Mouse (Mus musculus) kidney, adult 18-20 months (tissue): Measurements from ENCODE around the gene Aspscr1.

Source experiments
- DNase-seq: peaks from one replicate; pipeline ENCODE4 v3.0.0; 2021

Gene Aspscr1

GRCm38 (mm10) chr11:120672687-120673593 lies at the start of gene Aspscr1:
Aspscr1 (plus strand) TSS chr11:120672973.
- peak; percentile 98 for DNase-seq

DNA sequence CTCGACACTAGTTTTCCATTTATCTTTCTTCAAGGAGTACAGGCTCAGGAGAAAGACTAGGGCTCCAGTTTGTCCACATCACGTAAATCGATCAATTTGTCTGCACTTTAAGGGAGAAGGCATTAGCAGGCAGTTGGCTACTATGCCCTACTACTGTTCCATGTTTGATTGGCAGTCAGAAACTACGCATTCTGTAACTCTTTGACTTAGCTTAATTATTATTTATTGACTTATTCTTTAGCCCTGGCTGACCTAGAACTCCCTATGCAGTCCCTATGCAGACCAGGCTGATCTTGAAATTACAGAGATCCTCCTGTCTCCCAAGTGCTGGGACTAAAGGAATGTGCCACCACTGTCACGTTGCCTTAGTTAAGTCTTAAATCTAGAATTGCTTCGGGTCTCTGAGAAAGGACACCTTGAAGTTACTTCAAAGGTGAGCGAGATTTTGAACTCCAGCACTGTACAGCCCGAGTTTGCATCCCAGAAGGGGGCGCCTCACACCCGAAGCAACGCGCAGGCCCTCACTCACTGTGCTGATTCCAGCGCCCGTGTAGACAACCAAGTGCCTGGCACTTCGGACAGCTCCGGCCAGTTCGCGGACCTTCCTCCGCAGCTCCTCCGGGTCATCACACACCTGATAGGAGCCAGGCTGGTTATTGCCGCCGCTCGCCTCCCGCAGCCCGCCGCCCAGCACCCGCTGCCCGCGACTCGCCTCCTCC lies 48.7 kb upstream of the Aspscr1 start:
- peak; percentile 79 for DNase-seq

GRCm38 (mm10) chr11:120624680-120625111 lies 48.1 kb upstream of the Aspscr1 start:
- peak; percentile 88 for DNase-seq

- no peak for DNase-seq
Observed at GRCm38 (mm10) chr11:120625152-120625775, 47.5 kb upstream of the Aspscr1 start, which contains the start of gene Sirt7. Sirt7 (minus strand) TSS chr11:120625240.

- DNase-seq, result no peak
Observed at GRCm38 (mm10) chr11:120626785-120627467, 45.8 kb upstream of the Aspscr1 start.

DNA sequence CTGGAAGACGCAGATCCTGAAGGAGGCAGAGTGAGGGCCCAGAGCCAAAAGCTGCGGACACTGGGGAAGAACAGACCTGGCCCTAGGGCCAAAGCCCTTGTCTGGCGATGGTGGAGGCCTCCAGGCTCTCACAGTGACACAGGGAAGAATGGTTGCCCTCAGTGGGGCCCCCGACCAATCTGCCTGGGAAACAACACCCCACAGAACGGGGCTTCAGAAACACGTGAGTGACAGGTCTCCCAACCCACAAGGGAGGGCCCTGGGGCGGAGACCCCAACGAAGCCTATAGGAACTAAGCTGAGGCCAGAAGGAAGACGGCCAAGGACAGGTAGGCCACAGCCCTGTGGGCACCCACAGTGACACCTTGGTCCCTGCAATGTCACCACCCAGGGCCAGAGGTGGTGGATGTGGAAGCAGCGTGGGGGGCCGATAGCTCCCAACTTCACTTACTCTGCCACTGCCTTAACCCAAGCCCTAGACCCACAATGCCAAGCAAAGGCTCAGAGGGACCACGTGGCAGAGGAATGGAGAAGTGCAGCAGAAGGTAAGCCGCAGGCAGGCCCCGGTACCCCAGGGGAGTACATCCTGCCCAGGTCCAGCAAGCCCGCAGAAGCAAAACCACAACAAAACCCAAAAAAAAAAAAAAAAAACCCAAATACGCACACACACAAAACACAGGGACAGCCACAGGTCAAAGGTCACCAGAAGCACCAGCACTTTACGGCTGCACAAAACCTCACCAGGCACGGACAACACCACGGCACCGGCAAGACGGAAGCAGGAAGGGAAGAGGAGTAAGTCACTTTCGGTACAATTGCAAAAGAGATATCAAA lies 45.1 kb upstream of the Aspscr1 start:
- DNase-seq, result no peak

GRCm38 (mm10) chr11:120628601-120629340 lies 44.0 kb upstream of the Aspscr1 start:
- DNase-seq, result no peak

- peak; percentile 75 for DNase-seq
Observed at GRCm38 (mm10) chr11:120629341-120629730, 43.4 kb upstream of the Aspscr1 start.

- peak; percentile 72 for DNase-seq
Observed at GRCm38 (mm10) chr11:120629911-120630310, 42.9 kb upstream of the Aspscr1 start.

- DNase-seq, result peak; percentile 78
Observed at GRCm38 (mm10) chr11:120630401-120630871, 42.3 kb upstream of the Aspscr1 start.

GRCm38 (mm10) chr11:120630881-120631725 lies 41.7 kb upstream of the Aspscr1 start:
- DNase-seq, result peak; percentile 54

GRCm38 (mm10) chr11:120631726-120632448 lies 40.9 kb upstream of the Aspscr1 start:
- DNase-seq, result peak; percentile 43

DNA sequence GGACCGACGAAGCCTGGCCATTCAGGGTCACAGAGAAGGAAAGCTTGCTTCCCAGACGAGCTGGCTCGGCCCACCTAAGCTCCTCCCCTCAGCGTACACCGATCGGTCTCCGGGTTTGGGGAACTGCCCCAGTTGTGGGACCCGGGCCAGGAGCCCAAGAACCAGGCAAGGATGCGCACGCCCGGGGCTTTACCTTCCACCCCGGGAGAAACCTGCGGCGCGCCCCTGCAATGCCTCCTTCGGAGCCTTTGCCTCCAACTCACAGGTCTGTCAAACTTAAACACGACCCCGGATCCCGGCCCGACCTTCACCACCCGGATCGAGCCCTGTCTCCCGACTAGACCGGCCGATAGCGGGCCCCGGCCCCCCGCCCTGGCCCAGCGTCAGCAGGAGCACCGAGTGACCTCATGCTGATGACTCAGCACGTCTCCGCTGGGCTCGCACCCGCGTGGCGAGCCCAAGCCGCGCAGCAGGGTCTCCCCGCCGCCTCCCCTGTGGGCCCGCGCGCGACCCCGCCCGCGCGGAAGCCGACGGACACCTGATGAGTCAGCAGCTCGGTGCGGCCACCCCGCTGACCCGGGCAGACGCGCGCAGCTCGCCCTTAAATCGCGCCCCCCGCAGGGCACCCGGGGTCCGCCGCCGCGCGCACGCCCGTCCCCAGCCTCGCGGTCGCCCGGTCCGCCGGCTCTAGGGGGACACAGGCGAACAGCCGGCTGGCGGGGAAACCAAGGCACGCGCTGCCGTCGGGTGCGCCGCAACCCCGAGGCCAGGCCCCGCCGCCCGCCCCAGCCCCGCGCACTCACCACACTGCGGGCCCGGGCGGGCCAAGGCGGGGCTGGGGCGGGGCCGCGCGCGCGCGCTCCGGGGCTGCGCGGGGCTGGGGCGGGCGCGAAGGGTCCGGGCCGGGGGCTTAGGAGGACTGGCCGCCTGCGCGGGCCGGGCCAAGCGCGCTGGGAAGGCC lies 39.9 kb upstream of the Aspscr1 start:
- peak; percentile 85 for DNase-seq

- peak; percentile 93 for DNase-seq
Observed at GRCm38 (mm10) chr11:120633520-120634343, 39.0 kb upstream of the Aspscr1 start, which contains the start of gene Mafg. Mafg (minus strand) TSS chr11:120633600.

GRCm38 (mm10) chr11:120634810-120635209 lies 38.0 kb upstream of the Aspscr1 start:
- DNase-seq, result no peak

DNA sequence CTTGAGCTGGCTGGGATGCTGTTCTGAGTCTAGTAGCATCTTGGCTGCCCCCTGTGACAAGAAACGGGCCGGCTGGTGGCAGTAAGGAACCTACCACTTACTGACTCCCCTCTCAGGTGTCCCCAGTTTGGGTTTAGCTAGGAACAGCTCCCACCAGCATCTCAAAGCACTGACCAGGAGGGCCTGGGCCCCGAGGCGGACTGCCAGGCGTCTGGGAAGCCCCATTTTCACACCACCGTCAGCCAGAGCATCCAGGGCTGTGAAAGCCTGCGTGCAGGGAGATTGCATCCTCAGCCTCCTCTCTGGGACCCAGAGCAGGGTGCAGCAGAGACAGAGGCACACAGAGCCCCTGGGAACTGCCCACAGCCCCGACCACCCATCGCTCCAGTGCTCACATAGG lies 31.5 kb upstream of the Aspscr1 start:
- DNase-seq, result no peak

- DNase-seq, result no peak
Observed at GRCm38 (mm10) chr11:120641869-120642268, 30.9 kb upstream of the Aspscr1 start.
